Mouse (Mus musculus): ENCODE measurements around the gene Dync1i1. TPM values are rescaled to one million over a fixed set of nuclear protein-coding genes. Genes with fewer than 3 reads are reported as not detected.

The Dync1i1 gene
- total RNA-seq, 2 experiments from 2014 or later = 125 to 137 TPM

- no peak for TF ChIP-seq CTCF (IDR thresholded peaks at IDR 0.05)
- H3K27ac ChIP-seq = no peak overlapping the region
- intact Hi-C loops (cut with DNase I) = no loop called here
- H3K4me3 ChIP-seq = no peak overlapping the region
- no peak for DNase-seq (ENCODE audit: extremely low spot score in 1 of 2, low spot score in 2 of 2)
Observed at GRCm38 (mm10) chr6:5828409-5828974, 103.1 kb downstream of the Dync1i1 start.

GRCm38 (mm10) chr6:5829148-5829547 lies 103.7 kb downstream of the Dync1i1 start:
- intact Hi-C loops (cut with DNase I) = no loop called here
- Histone ChIP-seq H3K27ac (no peak overlapping the region), H3K4me3 (no peak overlapping the region)
- no peak for DNase-seq (ENCODE audit: extremely low spot score in 1 of 2, low spot score in 2 of 2)
- no peak for TF ChIP-seq CTCF (IDR thresholded peaks at IDR 0.05)

GRCm38 (mm10) chr6:5830717-5831116 lies 105.3 kb downstream of the Dync1i1 start:
- no peak for TF ChIP-seq CTCF (IDR thresholded peaks at IDR 0.05)
- Histone ChIP-seq H3K4me3 (no peak overlapping the region), H3K27ac (no peak overlapping the region)
- no peak for DNase-seq (ENCODE audit: extremely low spot score in 1 of 2, low spot score in 2 of 2)
- intact Hi-C loops (cut with DNase I) = no loop called here

- no peak for DNase-seq (ENCODE audit: extremely low spot score in 1 of 2, low spot score in 2 of 2)
- no peak overlapping the region for H3K4me3 ChIP-seq
- no peak for TF ChIP-seq CTCF (IDR thresholded peaks at IDR 0.05)
- intact Hi-C loops (cut with DNase I) = no loop called here
- no peak overlapping the region for H3K27ac ChIP-seq
Observed at GRCm38 (mm10) chr6:5831233-5831632, 105.8 kb downstream of the Dync1i1 start.

GRCm38 (mm10) chr6:5832838-5833237 lies 107.4 kb downstream of the Dync1i1 start:
- no peak for DNase-seq (ENCODE audit: extremely low spot score in 1 of 2, low spot score in 2 of 2)
- Histone ChIP-seq H3K27ac (no peak overlapping the region), H3K4me3 (no peak overlapping the region)
- no peak for TF ChIP-seq CTCF (IDR thresholded peaks at IDR 0.05)
- intact Hi-C loops (cut with DNase I) = no loop called here

- Histone ChIP-seq H3K4me3 (no peak overlapping the region), H3K27ac (no peak overlapping the region)
- TF ChIP-seq CTCF (IDR thresholded peaks at IDR 0.05) = no peak
- intact Hi-C loops (cut with DNase I) = no loop called here
- no peak for DNase-seq (ENCODE audit: extremely low spot score in 1 of 2, low spot score in 2 of 2)
Observed at GRCm38 (mm10) chr6:5842466-5842865, 117.0 kb downstream of the Dync1i1 start.

GRCm38 (mm10) chr6:5846154-5846553 lies 120.7 kb downstream of the Dync1i1 start:
- no peak for DNase-seq (ENCODE audit: extremely low spot score in 1 of 2, low spot score in 2 of 2)
- Histone ChIP-seq H3K4me3 (no peak overlapping the region), H3K27ac (no peak overlapping the region)
- no peak for TF ChIP-seq CTCF (IDR thresholded peaks at IDR 0.05)
- intact Hi-C loops (cut with DNase I) = no loop called here

- H3K27ac ChIP-seq = no peak overlapping the region
- TF ChIP-seq CTCF (IDR thresholded peaks at IDR 0.05) = no peak
- DNase-seq (ENCODE audit: extremely low spot score in 1 of 2, low spot score in 2 of 2) = no peak
- no peak overlapping the region for H3K4me3 ChIP-seq
- intact Hi-C loops (cut with DNase I) = loop anchor here (10.0 kb wide), 1 partner anchor 1801 kb away; no protein-coding TSS in a partner anchor
Observed at GRCm38 (mm10) chr6:5854048-5854836, 128.8 kb downstream of the Dync1i1 start.

GRCm38 (mm10) chr6:5855526-5855925 lies 130.1 kb downstream of the Dync1i1 start:
- TF ChIP-seq CTCF (IDR thresholded peaks at IDR 0.05) = no peak
- no peak overlapping the region for H3K4me3 ChIP-seq
- intact Hi-C loops (cut with DNase I) = loop anchor here (5.0 to 10.0 kb wide), 2 partner anchors 137 to 1799 kb away; no protein-coding TSS in a partner anchor
- no peak for DNase-seq (ENCODE audit: extremely low spot score in 1 of 2, low spot score in 2 of 2)
- H3K27ac ChIP-seq = no peak overlapping the region

GRCm38 (mm10) chr6:5858371-5858770 lies 132.9 kb downstream of the Dync1i1 start:
- peak; percentile 76 for TF ChIP-seq CTCF (IDR thresholded peaks at IDR 0.05)
- intact Hi-C loops (cut with DNase I) = loop anchor here (2.0 to 10.0 kb wide), 4 partner anchors 134 to 1796 kb away; no protein-coding TSS in a partner anchor
- Histone ChIP-seq H3K4me3 (no peak overlapping the region), H3K27ac (no peak overlapping the region)
- DNase-seq (ENCODE audit: extremely low spot score in 1 of 2, low spot score in 2 of 2) = peak in 1 of 2 experiments; percentile 38

GRCm38 (mm10) chr6:5858901-5859598 lies 133.6 kb downstream of the Dync1i1 start:
- intact Hi-C loops (cut with DNase I) = loop anchor here (2.0 to 10.0 kb wide), 4 partner anchors 133 to 1796 kb away; no protein-coding TSS in a partner anchor
- Histone ChIP-seq H3K4me3 (no peak overlapping the region), H3K27ac (no peak overlapping the region)
- DNase-seq (ENCODE audit: extremely low spot score in 1 of 2, low spot score in 2 of 2) = no peak
- no peak for TF ChIP-seq CTCF (IDR thresholded peaks at IDR 0.05)

- no peak for DNase-seq (ENCODE audit: extremely low spot score in 1 of 2, low spot score in 2 of 2)
- TF ChIP-seq CTCF (IDR thresholded peaks at IDR 0.05) = no peak
- H3K4me3 ChIP-seq = no peak overlapping the region
- intact Hi-C loops (cut with DNase I) = loop anchor here (2.0 to 10.0 kb wide), 4 partner anchors 133 to 1795 kb away; no protein-coding TSS in a partner anchor
- H3K27ac ChIP-seq = no peak overlapping the region
Observed at GRCm38 (mm10) chr6:5859630-5860029, 134.2 kb downstream of the Dync1i1 start.

Data from left cerebral cortex, adult 2 months (tissue).